Mouse (Mus musculus): ENCODE measurements around the gene Vamp2. TPM values are rescaled to one million over a fixed set of nuclear protein-coding genes. Genes with fewer than 3 reads are reported as not detected.

The Vamp2 gene
- polyA plus RNA-seq, 1 experiment from 2014 or later = 94.7 TPM

- Histone ChIP-seq H3K36me3 (ENCODE audit: control insufficient read depth, insufficient read depth, low read length) (no peaks in the 10 kb centered on the region), H3K9me3 (replicated peaks; ENCODE audit: control insufficient read depth, low read length) (no peaks in the 10 kb centered on the region), H3K4me1 (ENCODE audit: control insufficient read depth, insufficient read depth, low read length) (peaks cover 21% of the 10 kb centered on the region), H3K9ac (ENCODE audit: low read depth, low read length) (no peak overlapping the region), H3K27me3 (ENCODE audit: control insufficient read depth, insufficient read depth, low read length) (no peaks in the 10 kb centered on the region), H3K4me2 (peak overlapping the region; percentile 82), H3K27ac (ENCODE audit: low read depth, low read length) (no peak overlapping the region), H3K4me3 (ENCODE audit: low read depth, low read length) (peak overlapping the region; percentile 78)
- WGBS (ENCODE audit: insufficient replicate concordance) = 29% methylated on average over 14 of the region's 14 CpGs
- ATAC-seq (replicated peaks; ENCODE audit: insufficient number of reproducible peaks, low FRiP score, low TSS enrichment) = no peak
Observed at GRCm38 (mm10) chr11:69119446-69120155, 31.3 kb downstream of the Vamp2 start.

GRCm38 (mm10) chr11:69120221-69121000 is 32.1 kb downstream of the Vamp2 start, which contains the start of gene Hes7:
Hes7 (plus strand) TSS chr11:69120404.
- Histone ChIP-seq H3K9me3 (replicated peaks; ENCODE audit: control insufficient read depth, low read length) (no peaks in the 10 kb centered on the region), H3K27me3 (ENCODE audit: control insufficient read depth, insufficient read depth, low read length) (no peaks in the 10 kb centered on the region), H3K4me3 (ENCODE audit: low read depth, low read length) (peak within 1 kb of the TSS; percentile 78), H3K4me2 (peak within 1 kb of the TSS; percentile 82), H3K9ac (ENCODE audit: low read depth, low read length) (peak within 1 kb of the TSS; percentile 74), H3K4me1 (ENCODE audit: control insufficient read depth, insufficient read depth, low read length) (peaks cover 21% of the 10 kb centered on the region), H3K36me3 (ENCODE audit: control insufficient read depth, insufficient read depth, low read length) (no peaks in the 10 kb centered on the region), H3K27ac (ENCODE audit: low read depth, low read length) (no peak within 1 kb of the TSS)
- WGBS (ENCODE audit: insufficient replicate concordance) = 2% methylated on average over 27 of the region's 27 CpGs
- no peak for ATAC-seq (replicated peaks; ENCODE audit: insufficient number of reproducible peaks, low FRiP score, low TSS enrichment)

GRCm38 (mm10) chr11:69121001-69121740 is 32.9 kb downstream of the Vamp2 start:
- Histone ChIP-seq H3K4me3 (ENCODE audit: low read depth, low read length) (peak overlapping the region; percentile 78), H3K36me3 (ENCODE audit: control insufficient read depth, insufficient read depth, low read length) (no peaks in the 10 kb centered on the region), H3K4me2 (peak overlapping the region; percentile 82), H3K9ac (ENCODE audit: low read depth, low read length) (peak overlapping the region; percentile 74), H3K9me3 (replicated peaks; ENCODE audit: control insufficient read depth, low read length) (no peaks in the 10 kb centered on the region), H3K27ac (ENCODE audit: low read depth, low read length) (no peak overlapping the region), H3K27me3 (ENCODE audit: control insufficient read depth, insufficient read depth, low read length) (no peaks in the 10 kb centered on the region), H3K4me1 (ENCODE audit: control insufficient read depth, insufficient read depth, low read length) (peaks cover 26% of the 10 kb centered on the region)
- ATAC-seq (replicated peaks; ENCODE audit: insufficient number of reproducible peaks, low FRiP score, low TSS enrichment) = no peak
- WGBS (ENCODE audit: insufficient replicate concordance) = under 1% methylated on average over 29 of the region's 33 CpGs

- Histone ChIP-seq H3K9me3 (replicated peaks; ENCODE audit: control insufficient read depth, low read length) (no peaks in the 10 kb centered on the region), H3K4me2 (peak overlapping the region; percentile 82), H3K4me1 (ENCODE audit: control insufficient read depth, insufficient read depth, low read length) (peaks cover 28% of the 10 kb centered on the region), H3K27ac (ENCODE audit: low read depth, low read length) (peak overlapping the region; percentile 85), H3K4me3 (ENCODE audit: low read depth, low read length) (peak overlapping the region; percentile 78), H3K9ac (ENCODE audit: low read depth, low read length) (peak overlapping the region; percentile 74), H3K27me3 (ENCODE audit: control insufficient read depth, insufficient read depth, low read length) (no peaks in the 10 kb centered on the region), H3K36me3 (ENCODE audit: control insufficient read depth, insufficient read depth, low read length) (no peaks in the 10 kb centered on the region)
- WGBS (ENCODE audit: insufficient replicate concordance) = 1% methylated on average over 28 of the region's 32 CpGs
- no peak; the same call in 1 of the 2 replicates for ATAC-seq (replicated peaks; ENCODE audit: insufficient number of reproducible peaks, low FRiP score, low TSS enrichment)
Observed at GRCm38 (mm10) chr11:69121741-69122335, 33.5 kb downstream of the Vamp2 start.

- Histone ChIP-seq H3K4me3 (ENCODE audit: low read depth, low read length) (peak within 1 kb of the TSS; percentile 78), H3K36me3 (ENCODE audit: control insufficient read depth, insufficient read depth, low read length) (no peaks in the 10 kb centered on the region), H3K27ac (ENCODE audit: low read depth, low read length) (peak within 1 kb of the TSS; percentile 85), H3K4me1 (ENCODE audit: control insufficient read depth, insufficient read depth, low read length) (peaks cover 32% of the 10 kb centered on the region), H3K27me3 (ENCODE audit: control insufficient read depth, insufficient read depth, low read length) (peaks cover 6% of the 10 kb centered on the region; the same call in 1 of the 2 replicates), H3K9ac (ENCODE audit: low read depth, low read length) (peak within 1 kb of the TSS; percentile 74), H3K9me3 (replicated peaks; ENCODE audit: control insufficient read depth, low read length) (no peaks in the 10 kb centered on the region), H3K4me2 (peak within 1 kb of the TSS; percentile 82)
- peak; percentile 54 for ATAC-seq (replicated peaks; ENCODE audit: insufficient number of reproducible peaks, low FRiP score, low TSS enrichment)
- WGBS (ENCODE audit: insufficient replicate concordance) = under 1% methylated on average over 56 of the region's 66 CpGs
Observed at GRCm38 (mm10) chr11:69122336-69122951, 34.2 kb downstream of the Vamp2 start, which contains the start of gene 9130213A22Rik. 9130213A22Rik (minus strand) TSS chr11:69122589.

GRCm38 (mm10) chr11:69123056-69123692 is 34.9 kb downstream of the Vamp2 start:
- peaks cover 6% of the 10 kb centered on the region; the same call in 1 of the 2 replicates for H3K27me3 ChIP-seq (ENCODE audit: control insufficient read depth, insufficient read depth, low read length)
- H3K4me2 ChIP-seq = peak overlapping the region; percentile 82
- no peaks in the 10 kb centered on the region for H3K9me3 ChIP-seq (replicated peaks; ENCODE audit: control insufficient read depth, low read length)
- no peaks in the 10 kb centered on the region for H3K36me3 ChIP-seq (ENCODE audit: control insufficient read depth, insufficient read depth, low read length)
- under 1% methylated on average over 29 of the region's 29 CpGs for WGBS (ENCODE audit: insufficient replicate concordance)
- peak overlapping the region; percentile 78 for H3K4me3 ChIP-seq (ENCODE audit: low read depth, low read length)
- H3K4me1 ChIP-seq (ENCODE audit: control insufficient read depth, insufficient read depth, low read length) = peaks cover 36% of the 10 kb centered on the region
- peak overlapping the region; percentile 85 for H3K27ac ChIP-seq (ENCODE audit: low read depth, low read length)
- no peak; the same call in 1 of the 2 replicates for ATAC-seq (replicated peaks; ENCODE audit: insufficient number of reproducible peaks, low FRiP score, low TSS enrichment)
- H3K9ac ChIP-seq (ENCODE audit: low read depth, low read length) = peak overlapping the region; percentile 74

GRCm38 (mm10) chr11:69123693-69124497 is 35.6 kb downstream of the Vamp2 start:
- WGBS (ENCODE audit: insufficient replicate concordance) = under 1% methylated on average over 31 of the region's 31 CpGs
- no peaks in the 10 kb centered on the region for H3K36me3 ChIP-seq (ENCODE audit: control insufficient read depth, insufficient read depth, low read length)
- peak overlapping the region; percentile 62 for H3K27ac ChIP-seq (ENCODE audit: low read depth, low read length)
- H3K9ac ChIP-seq (ENCODE audit: low read depth, low read length) = peak overlapping the region; percentile 59
- peaks cover 34% of the 10 kb centered on the region for H3K4me1 ChIP-seq (ENCODE audit: control insufficient read depth, insufficient read depth, low read length)
- peak overlapping the region; percentile 78 for H3K4me3 ChIP-seq (ENCODE audit: low read depth, low read length)
- H3K27me3 ChIP-seq (ENCODE audit: control insufficient read depth, insufficient read depth, low read length) = peaks cover 6% of the 10 kb centered on the region; the same call in 1 of the 2 replicates
- H3K9me3 ChIP-seq (replicated peaks; ENCODE audit: control insufficient read depth, low read length) = no peaks in the 10 kb centered on the region
- ATAC-seq (replicated peaks; ENCODE audit: insufficient number of reproducible peaks, low FRiP score, low TSS enrichment) = peak; percentile 69
- peak overlapping the region; percentile 82 for H3K4me2 ChIP-seq

Measured in heart, embryonic 11.5 days (tissue).